7 mouse cellular contexts compared by ENCODE assay signal in genomic region chr11:104625453-104626402, GRCm38 (mm10). TPM values are rescaled to one million over a fixed set of nuclear protein-coding genes. Genes with fewer than 3 reads are reported as not detected.
DNase-seq lines count a peak whose midpoint lies in the region; ATAC-seq lines count a peak whose summit lies in the region.

No protein-coding gene starts in this region.

- H3K36me3 ChIP-seq in limb, embryonic 12.5 days = no peaks in the 10 kb centered on the region
- no peaks in the 10 kb centered on the region for H3K36me3 ChIP-seq in stomach, embryonic 15.5 days

- ATAC-seq in limb, embryonic 12.5 days (ENCODE audit: insufficient number of reproducible peaks, insufficient read depth, low FRiP score, low TSS enrichment, low read depth) = 0 out of 2 replicates have a peak, but pooled peaks have one; percentile 27
- ATAC-seq in stomach, embryonic 15.5 days (ENCODE audit: insufficient read depth, low FRiP score, low read depth) = peak; percentile 69

- peak overlapping the region; percentile 32; the same call in 1 of the 2 replicates for H3K4me2 ChIP-seq in limb, embryonic 12.5 days
- H3K4me2 ChIP-seq in stomach, embryonic 15.5 days = 0 out of 2 replicates have a peak overlapping the region, but pooled peaks have one; percentile 10

- H3K4me1 ChIP-seq in limb, embryonic 12.5 days (replicated peaks) = peaks cover 22% of the 10 kb centered on the region
- H3K4me1 ChIP-seq in stomach, embryonic 15.5 days = peaks cover 21% of the 10 kb centered on the region

- 28% methylated on average over 12 of the region's 12 CpGs for WGBS in limb, embryonic 12.5 days
- WGBS in stomach, embryonic 15.5 days = 25% methylated on average over 12 of the region's 12 CpGs

- H3K27me3 ChIP-seq in limb, embryonic 12.5 days = no peaks in the 10 kb centered on the region
- H3K27me3 ChIP-seq in stomach, embryonic 15.5 days (replicated peaks) = no peaks in the 10 kb centered on the region

- H3K4me3 ChIP-seq in limb, embryonic 12.5 days (replicated peaks) = no peak overlapping the region
- H3K4me3 ChIP-seq in stomach, embryonic 15.5 days (replicated peaks) = no peak overlapping the region

- peak; percentile 30 for DNase-seq in urinary bladder, postnatal 25 days (ENCODE audit: low spot score)
- DNase-seq in urinary bladder, adult 2 months (ENCODE audit: low spot score) = no peak
- DNase-seq in gastrocnemius, adult 8-10 months (ENCODE audit: low spot score in 2 of 2) = peak; percentile 41 to 55
- no peak for DNase-seq in spleen, postnatal 36 days (ENCODE audit: low spot score in 2 of 2)
- DNase-seq in spleen, adult 12 weeks (ENCODE audit: low spot score) = no peak

- no peak overlapping the region for H3K9ac ChIP-seq in limb, embryonic 12.5 days (replicated peaks)
- H3K9ac ChIP-seq in stomach, embryonic 15.5 days = no peak overlapping the region

- H3K27ac ChIP-seq in limb, embryonic 12.5 days = peak overlapping the region; percentile 66
- peak overlapping the region; percentile 90 for H3K27ac ChIP-seq in stomach, embryonic 15.5 days

- H3K9me3 ChIP-seq in limb, embryonic 12.5 days = no peaks in the 10 kb centered on the region
- no peaks in the 10 kb centered on the region for H3K9me3 ChIP-seq in stomach, embryonic 15.5 days

RNA-seq across cellular contexts. Expression of gene Itgb3, which starts 17.9 kb away (rescaled TPM):
- polyA plus RNA-seq in urinary bladder, adult 2 months (2012; rRNA removed) = 48.6 and 62.7 TPM in 2 replicates
- under 1 TPM; 0.36 to 0.70 (median 0.54) TPM for total RNA-seq in gastrocnemius, adult 8-10 months (2022)
- 2.9 and 3.7 TPM in 2 replicates for polyA plus RNA-seq in limb, embryonic 12.5 days (2016; fragmentation: Nextera tagmentation; extraction: Ambion mirVana)
- polyA plus RNA-seq in stomach, embryonic 15.5 days (2015; fragmentation: Nextera tagmentation; extraction: Ambion mirVana) = 6.2 and 6.7 TPM in 2 replicates

RNA-seq across cellular contexts. Expression of gene Gm11639, which starts 59.8 kb away (rescaled TPM):
- not detected in 2 replicates for polyA plus RNA-seq in urinary bladder, adult 2 months (2012; rRNA removed)
- total RNA-seq in gastrocnemius, adult 8-10 months (2022) = under 1 TPM in 1 of 4 experiments, not detected in 3; 0.02 TPM
- not detected in 2 replicates for polyA plus RNA-seq in limb, embryonic 12.5 days (2016; fragmentation: Nextera tagmentation; extraction: Ambion mirVana)
- 0.04 TPM in 1 of 2 replicates, not detected in the other for polyA plus RNA-seq in stomach, embryonic 15.5 days (2015; fragmentation: Nextera tagmentation; extraction: Ambion mirVana)

Comparison
In these comparisons a context has a peak if more than half of its experiments do, and no peak if none do; other contexts are left out.
1. DNase-seq: peak in urinary bladder, postnatal 25 days (single experiment) and gastrocnemius, adult 8-10 months (2 of 2); none in urinary bladder, adult 2 months (single experiment), spleen, postnatal 36 days (0 of 2) and spleen, adult 12 weeks (single experiment).